Mouse (Mus musculus) spleen, postnatal 0 days (tissue): ENCODE data around the gene Pdpk1. TPM values are rescaled to one million over a fixed set of nuclear protein-coding genes. Genes with fewer than 3 reads are reported as not detected.

ENCODE experiments used
- polyA plus RNA-seq: library from polyadenylated mRNA; unstranded; fragments of >200 nt; fragmentation: Nextera tagmentation; extraction: Ambion mirVana; gene quantifications from 2 replicates; pipeline ENCODE4 v1.2.1, GENCODE M21; 2015

Pdpk1 gene
- 27.5 and 31.2 TPM in 2 replicates for polyA plus RNA-seq

DNA sequence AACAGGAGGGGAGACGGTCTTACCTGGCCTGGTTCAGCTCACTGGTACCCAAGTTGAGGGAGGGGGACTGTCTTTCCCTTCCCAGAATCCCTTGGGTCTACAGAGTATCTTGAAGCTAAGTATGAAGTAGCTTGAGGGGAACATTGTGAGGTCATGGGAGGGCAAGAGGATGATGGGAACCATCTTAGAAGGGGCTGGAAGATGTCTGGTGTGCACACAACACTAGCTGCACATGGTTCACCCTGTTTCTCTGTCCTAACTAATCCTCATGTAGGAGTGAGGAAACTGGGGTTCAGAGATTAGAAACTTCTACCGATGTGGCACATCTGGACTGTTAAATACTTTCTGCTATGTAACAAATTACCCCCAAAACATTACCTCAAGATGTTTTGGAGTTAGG, at the start of gene Pdpk1:
Gene Pdpk1, minus strand, starts transcription at position 101 of the 400 bp plus-strand sequence.

GRCm38 (mm10) chr17:24169317-24170065, 18.8 kb upstream of the Pdpk1 start, which contains the start of gene Atp6v0c:
TSS of gene Atp6v0c (minus strand) at chr17:24169702.

DNA sequence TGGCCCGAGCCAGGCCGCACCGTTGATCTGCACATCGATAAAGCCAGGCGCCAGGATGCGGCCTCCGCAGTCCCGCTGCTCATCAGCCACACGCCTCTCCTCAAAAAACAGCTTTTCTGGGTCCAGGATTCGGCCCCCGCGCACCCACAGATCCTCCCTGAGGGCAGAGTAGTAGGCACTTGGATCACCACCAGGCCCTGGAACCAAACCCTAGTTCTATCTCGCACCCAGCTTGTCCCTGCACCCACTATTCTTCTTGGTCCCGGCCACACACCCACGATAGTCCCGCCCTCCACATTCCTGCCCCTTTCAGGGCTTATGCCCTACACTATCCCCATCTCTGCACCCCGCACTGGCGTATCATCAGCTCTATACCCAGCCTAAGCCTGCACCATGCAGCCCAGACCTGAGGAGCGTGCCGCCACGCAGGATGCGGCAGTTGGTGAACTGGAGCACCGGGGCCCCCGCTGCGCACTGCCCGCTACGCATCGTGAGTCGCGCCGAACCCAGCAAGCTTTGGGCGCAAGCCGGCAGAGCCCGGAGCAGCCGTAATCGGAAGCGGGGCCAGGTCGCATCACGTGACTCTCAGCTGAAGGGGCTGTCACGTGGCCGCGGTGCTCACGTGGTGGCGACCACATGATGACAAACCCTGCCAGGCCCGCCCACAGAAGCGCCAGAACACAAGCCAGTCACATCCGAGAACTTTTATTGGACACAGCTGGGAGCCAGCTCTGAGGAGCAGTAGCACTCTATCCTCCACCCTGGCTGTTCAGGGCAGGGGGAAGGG, 12.6 kb upstream of the Pdpk1 start, which contains the start of gene Amdhd2:
Gene Amdhd2, minus strand, starts transcription at position 591 of the 787 bp plus-strand sequence.

DNA sequence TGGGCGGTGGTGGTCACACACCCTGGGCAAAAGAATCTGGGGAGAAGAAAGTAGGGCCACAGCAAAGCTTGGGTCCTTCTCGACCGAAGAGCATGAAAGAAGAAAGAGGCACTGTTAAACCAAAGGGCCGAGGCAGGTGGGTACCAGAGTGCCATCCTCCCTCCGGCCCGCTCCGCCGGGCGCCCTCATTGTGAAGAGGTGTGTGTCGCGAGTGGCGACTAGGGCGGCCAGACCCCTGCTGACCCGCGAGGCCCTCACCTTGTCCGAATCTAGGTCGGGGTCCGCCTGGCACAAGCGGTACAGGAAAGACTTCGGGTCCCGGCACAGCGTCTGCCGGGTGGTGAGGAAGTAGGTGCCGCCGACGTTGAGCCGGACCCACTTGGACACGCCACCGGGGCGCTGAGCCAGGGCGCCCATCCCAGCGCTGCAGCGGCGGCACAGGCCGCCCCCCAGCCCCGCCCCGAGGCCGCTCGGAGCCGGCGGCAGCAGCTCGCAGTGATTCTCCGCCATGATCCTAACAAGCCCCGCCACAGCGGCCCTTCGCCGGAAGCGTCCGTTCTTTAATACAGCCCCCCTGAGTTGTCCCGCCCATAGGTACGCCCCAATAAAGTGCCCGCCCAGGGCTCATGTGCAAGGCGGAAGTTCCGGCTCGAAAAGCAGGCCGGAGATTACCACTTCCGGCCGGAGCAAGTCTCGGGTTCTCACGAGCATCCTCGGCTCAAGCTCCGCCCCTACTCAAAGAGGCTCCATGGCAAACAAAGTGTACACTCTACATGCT, 77.6 kb downstream of the Pdpk1 start, which contains the start of gene Kctd5:
Gene Kctd5, minus strand, starts transcription at position 567 of the 778 bp plus-strand sequence.

DNA sequence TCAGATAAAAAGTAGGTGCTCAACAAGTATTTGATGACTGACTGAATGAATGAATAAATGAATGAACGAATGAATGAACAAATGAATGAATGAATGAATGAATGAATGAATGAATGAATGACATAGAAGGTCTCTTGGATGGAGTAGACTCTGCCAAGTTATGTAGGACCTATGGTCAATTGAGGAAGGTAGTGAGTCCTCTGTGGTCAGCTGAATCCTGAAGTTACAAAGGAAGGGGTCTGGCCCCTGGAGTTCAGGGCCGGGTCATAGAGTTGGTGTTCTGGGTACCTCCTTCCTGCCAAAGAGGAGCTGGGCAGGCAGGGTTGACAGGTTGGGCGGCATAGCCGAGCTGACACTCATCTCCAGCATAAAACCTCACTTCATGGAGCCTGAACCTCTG, 112.9 kb downstream of the Pdpk1 start, which contains the start of gene Prss27:
Gene Prss27, plus strand, starts transcription at position 301 of the 400 bp plus-strand sequence.

Other genes starting within 250 kb of the Pdpk1 start
- not detected in 2 replicates for gene Dcpp3, start 233.5 kb downstream of the Pdpk1 start, polyA plus RNA-seq
- not detected in 2 replicates for gene Sbp, start 209.3 kb downstream of the Pdpk1 start, polyA plus RNA-seq
- gene Sbpl, start 195.7 kb downstream of the Pdpk1 start, polyA plus RNA-seq = not detected in 2 replicates
- gene Prss30, start 170.4 kb downstream of the Pdpk1 start, polyA plus RNA-seq = 0.20 and 0.36 TPM in 2 replicates
- not detected in 2 replicates for gene Prss22, start 152.8 kb downstream of the Pdpk1 start, polyA plus RNA-seq
- gene Prss27, start 112.8 kb downstream of the Pdpk1 start, polyA plus RNA-seq = not detected in 2 replicates
- gene Kctd5, start 77.4 kb downstream of the Pdpk1 start, polyA plus RNA-seq = 16.6 and 18.2 TPM in 2 replicates
- 31.1 and 32.9 TPM in 2 replicates for gene Amdhd2, start 12.8 kb upstream of the Pdpk1 start, polyA plus RNA-seq
- 366 and 394 TPM in 2 replicates for gene Atp6v0c, start 18.8 kb upstream of the Pdpk1 start, polyA plus RNA-seq
- gene Tbc1d24, start 54.6 kb upstream of the Pdpk1 start, polyA plus RNA-seq = 6.1 and 6.8 TPM in 2 replicates
- 2.1 and 2.3 TPM in 2 replicates for gene Ntn3, start 58.6 kb upstream of the Pdpk1 start, polyA plus RNA-seq
- gene Tedc2, start 69.9 kb upstream of the Pdpk1 start, polyA plus RNA-seq = 11.2 and 11.8 TPM in 2 replicates
- 62.5 and 70.6 TPM in 2 replicates for gene Ccnf, start 100.6 kb upstream of the Pdpk1 start, polyA plus RNA-seq
- gene Abca17, start 200.1 kb upstream of the Pdpk1 start, polyA plus RNA-seq = 0.10 and 0.13 TPM in 2 replicates
- 13.0 and 14.0 TPM in 2 replicates for gene Abca3, start 201.0 kb upstream of the Pdpk1 start, polyA plus RNA-seq